Mouse (Mus musculus) olfactory bulb, adult 2 months (tissue): ENCODE measurements around the gene Zscan5b. TPM values are rescaled to one million over a fixed set of nuclear protein-coding genes. Genes with fewer than 3 reads are reported as not detected.
"Not testable (repeated sequence)": the region's sequence is repeated elsewhere in the genome, so short reads cannot be mapped to it uniquely, and the experiment has no call there.

Experiments
- H3K27ac ChIP-seq: fragments of 200-500 bp; 2 replicates; pipeline ENCODE4 v1.5.1; 2012; ENCODE audit warnings: low read depth, low read length; ENCODE audit not compliant: insufficient read depth
- H3K4me1 ChIP-seq: fragments of 200-500 bp; 2 replicates; pipeline ENCODE4 v1.6.1; 2012; ENCODE audit warnings: low read length; ENCODE audit not compliant: control insufficient read depth, insufficient read depth
- H3K4me3 ChIP-seq: fragments of 200-500 bp; 2 replicates; pipeline ENCODE4 v1.5.1; 2012; ENCODE audit warnings: mild to moderate bottlenecking, low read depth, low read length, moderate library complexity; ENCODE audit not compliant: insufficient read depth
- CTCF ChIP-seq: fragments of 200-500 bp; IDR thresholded peaks from 2 replicates; pipeline ENCODE4 v1.5.1; 2012; ENCODE audit warnings: low read depth, mild to moderate bottlenecking, low read length, moderate library complexity; ENCODE audit not compliant: insufficient read depth
- POLR2A ChIP-seq: fragments of 200-500 bp; IDR thresholded peaks from 2 replicates; pipeline ENCODE4 v1.6.1; 2012; ENCODE audit warnings: mild to moderate bottlenecking, low read depth, low read length, moderate library complexity; ENCODE audit not compliant: insufficient read depth
- WGBS: fragments of 180-500 bp; shearing (Covaris S2); methylation state at CpG from one replicate; pipeline ENCODE4 v1.1.7; 2018; 5-methylcytosine and 5-hydroxymethylcytosine counted together
- polyA plus RNA-seq: library from polyadenylated mRNA; stranded (reverse); fragments of >200 nt; gene quantifications from 2 replicates; pipeline ENCODE4 v1.2.4, GENCODE M21; 2012; ENCODE audit warnings: low replicate concordance; ENCODE audit not compliant: missing spikeins, insufficient read depth, insufficient read length

The Zscan5b gene
- polyA plus RNA-seq, result not detected in 2 replicates

- no peaks in the 10 kb centered on the region for H3K4me1 ChIP-seq
- H3K4me3 ChIP-seq, result no peak within 1 kb of the TSS
- TF ChIP-seq CTCF (no peak), POLR2A (no peak)
- 94% methylated on average over 12 of the region's 12 CpGs for WGBS
- H3K27ac ChIP-seq, result no peak within 1 kb of the TSS
Observed at GRCm38 (mm10) chr7:6221978-6222377, at the start of gene Zscan5b. Gene Zscan5b (plus strand): TSS chr7:6222278.

- TF ChIP-seq POLR2A (no peak), CTCF (no peak)
- no peak overlapping the region for H3K27ac ChIP-seq
- H3K4me1 ChIP-seq, result no peaks in the 10 kb centered on the region
- peak overlapping the region; percentile 77 for H3K4me3 ChIP-seq
- WGBS, result 2% methylated on average over 28 of the region's 28 CpGs
Observed at GRCm38 (mm10) chr7:6172674-6173244, 49.3 kb upstream of the Zscan5b start.

GRCm38 (mm10) chr7:6173872-6174271 lies 48.2 kb upstream of the Zscan5b start:
- WGBS, result 75% methylated on average over 8 of the region's 8 CpGs

GRCm38 (mm10) chr7:6174365-6174987 lies 47.6 kb upstream of the Zscan5b start:
- H3K4me3 ChIP-seq, H3K4me1 ChIP-seq, H3K27ac ChIP-seq: not testable (repeated sequence)
- WGBS, result 89% methylated on average over 9 of the region's 9 CpGs

More at GRCm38 (mm10) chr7:6173872-6174271, 48.2 kb upstream of the Zscan5b start:
- no peak for TF ChIP-seq POLR2A
- no peak for TF ChIP-seq CTCF
- no peak overlapping the region for H3K4me3 ChIP-seq
- H3K27ac ChIP-seq, result no peak overlapping the region
- no peaks in the 10 kb centered on the region for H3K4me1 ChIP-seq

- Histone ChIP-seq H3K4me3 (no peak overlapping the region), H3K27ac (no peak overlapping the region), H3K4me1 (no peaks in the 10 kb centered on the region)
- TF ChIP-seq CTCF (no peak), POLR2A (no peak)
Observed at GRCm38 (mm10) chr7:6179013-6179412, 43.1 kb upstream of the Zscan5b start.

GRCm38 (mm10) chr7:6182882-6183281 lies 39.2 kb upstream of the Zscan5b start:
- no peak for TF ChIP-seq POLR2A
- TF ChIP-seq CTCF, result no peak
- H3K4me1 ChIP-seq, result no peaks in the 10 kb centered on the region
- H3K27ac ChIP-seq, result no peak overlapping the region
- H3K4me3 ChIP-seq, result no peak overlapping the region

GRCm38 (mm10) chr7:6183802-6184201 lies 38.3 kb upstream of the Zscan5b start:
- H3K4me1 ChIP-seq, result no peaks in the 10 kb centered on the region
- TF ChIP-seq POLR2A (no peak), CTCF (no peak)
- H3K27ac ChIP-seq, result no peak overlapping the region
- H3K4me3 ChIP-seq, result no peak overlapping the region
- 93% methylated on average over 19 of the region's 19 CpGs for WGBS

- no peak overlapping the region for H3K4me3 ChIP-seq
- H3K27ac ChIP-seq, result no peak overlapping the region
- no peaks in the 10 kb centered on the region for H3K4me1 ChIP-seq
- WGBS, result 74% methylated on average over 8 of the region's 8 CpGs
- TF ChIP-seq POLR2A (no peak), CTCF (no peak)
Observed at GRCm38 (mm10) chr7:6184521-6184920, 37.6 kb upstream of the Zscan5b start.

- no peak overlapping the region for H3K4me3 ChIP-seq
- H3K27ac ChIP-seq, result no peak overlapping the region
- no peaks in the 10 kb centered on the region for H3K4me1 ChIP-seq
- TF ChIP-seq CTCF, result no peak
- no peak for TF ChIP-seq POLR2A
- WGBS, result 87% methylated on average over 1 of the region's 1 CpGs
Observed at GRCm38 (mm10) chr7:6185391-6185790, 36.7 kb upstream of the Zscan5b start.
